Mouse (Mus musculus) lung, postnatal 0 days (tissue): ENCODE data around the gene Fasn. TPM values are rescaled to one million over a fixed set of nuclear protein-coding genes. Genes with fewer than 3 reads are reported as not detected.

ENCODE experiments used
- ATAC-seq: fragments of 200-750 bp; cut with Nextera tagmentation; 2 replicates; pipeline ENCODE4 v1.8.0; 2017; ENCODE audit warnings: moderate library complexity
- DNase-seq: peaks from one replicate; pipeline ENCODE4 v3.0.0-alpha.2; 2016; ENCODE audit warnings: low spot score
- H3K27ac ChIP-seq: fragments of 300-500 bp; sonication (generic); 2 replicates; pipeline ENCODE4 v1.5.1; 2014; ENCODE audit warnings: antibody characterized with exemption, mild to moderate bottlenecking, low read length, mixed read lengths
- H3K27me3 ChIP-seq: fragments of 300-500 bp; sonication (generic); replicated peaks from 2 replicates; pipeline ENCODE4 v1.6.1; 2014; ENCODE audit warnings: low read length, mixed read lengths; ENCODE audit not compliant: insufficient read depth
- H3K36me3 ChIP-seq: fragments of 300-500 bp; sonication (generic); 2 replicates; pipeline ENCODE4 v1.6.1; 2014; ENCODE audit warnings: low read length, mixed read lengths; ENCODE audit not compliant: insufficient read depth
- H3K4me1 ChIP-seq: fragments of 300-500 bp; sonication (generic); 2 replicates; pipeline ENCODE4 v1.6.1; 2014; ENCODE audit warnings: antibody characterized with exemption, low read depth, low read length, mixed read lengths; ENCODE audit not compliant: insufficient read depth
- H3K4me2 ChIP-seq: fragments of 300-500 bp; sonication (generic); replicated peaks from 2 replicates; pipeline ENCODE4 v1.6.1; 2014; ENCODE audit warnings: low read depth, mild to moderate bottlenecking, low read length, moderate library complexity, mixed read lengths
- H3K4me3 ChIP-seq: fragments of 300-500 bp; sonication (generic); 2 replicates; pipeline ENCODE4 v1.5.1; 2014; ENCODE audit warnings: low read depth, low read length
- H3K9ac ChIP-seq: fragments of 300-500 bp; sonication (generic); replicated peaks from 2 replicates; pipeline ENCODE4 v1.6.1; 2014; ENCODE audit warnings: low read depth, mild to moderate bottlenecking
- H3K9me3 ChIP-seq: fragments of 300-500 bp; sonication (generic); 2 replicates; pipeline ENCODE4 v1.6.1; 2016; ENCODE audit warnings: low read length, mixed read lengths
- CTCF ChIP-seq: IDR thresholded peaks from 2 replicates; pipeline ENCODE4 v1.5.1; 2016; ENCODE audit warnings: antibody characterized with exemption, mild to moderate bottlenecking
- EP300 ChIP-seq: IDR thresholded peaks from 2 replicates; pipeline ENCODE4 v1.6.1; 2016; ENCODE audit warnings: antibody characterized with exemption, mild to moderate bottlenecking, control low read depth
- WGBS: fragments of 180-500 bp; shearing (Covaris S2); extraction: QIAGEN DNeasy Blood & Tissue Kit; methylation state at CpG from one replicate; pipeline ENCODE4 v1.1.7; 2014; 5-methylcytosine and 5-hydroxymethylcytosine counted together
- polyA plus RNA-seq: library from polyadenylated mRNA; unstranded; fragments of >200 nt; fragmentation: Nextera tagmentation; extraction: Ambion mirVana; gene quantifications from 2 replicates; pipeline ENCODE4 v1.2.1, GENCODE M21; 2015

Fasn gene
- polyA plus RNA-seq, 1 experiment from 2014 or later = 63.8 TPM

DNA sequence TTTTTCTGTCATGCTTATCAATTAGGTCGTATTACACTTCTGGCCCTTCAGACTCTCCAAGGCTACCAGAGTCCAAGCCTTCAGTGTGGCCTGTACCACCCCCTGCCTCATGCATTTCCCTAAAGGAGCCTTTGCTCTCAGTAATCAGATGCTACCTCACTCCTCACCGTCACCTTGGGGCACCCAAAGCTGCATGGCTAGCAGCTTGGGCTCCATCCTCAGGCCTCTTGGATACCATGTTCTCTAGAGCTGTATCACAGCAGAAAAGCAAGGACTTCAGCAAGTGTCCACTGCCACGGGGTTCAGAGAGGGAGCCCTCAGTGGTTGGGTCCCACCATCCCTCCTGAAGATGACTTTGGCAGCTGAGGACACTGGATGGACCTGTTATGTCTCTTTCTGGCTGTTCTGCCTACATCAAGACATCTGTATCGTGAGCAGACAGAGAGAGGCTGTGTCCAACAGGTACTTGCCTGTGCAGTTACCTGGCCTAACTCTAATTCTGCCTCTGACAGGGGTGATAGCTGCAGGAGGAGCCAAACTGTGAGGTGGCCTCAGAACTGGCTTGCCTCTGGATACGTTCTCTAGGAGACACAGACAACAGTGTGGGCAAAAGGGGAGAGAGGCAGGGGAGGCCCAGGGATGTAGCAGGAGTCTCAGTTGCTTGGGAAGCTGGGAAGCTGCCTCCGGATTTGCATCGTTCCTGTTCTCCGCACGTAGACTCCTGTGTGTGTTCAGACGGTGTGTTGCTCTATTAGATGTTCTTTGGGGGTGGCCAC, 5.6 kb upstream of the Fasn start:
- H3K9me3 ChIP-seq = no peaks in the 10 kb centered on the region
- H3K36me3 ChIP-seq = no peaks in the 10 kb centered on the region
- ATAC-seq (no peak), DNase-seq (no peak)
- H3K4me3 ChIP-seq = no peak overlapping the region
- H3K27ac ChIP-seq = no peak overlapping the region
- no peaks in the 10 kb centered on the region for H3K27me3 ChIP-seq
- 83% methylated on average over 10 of the region's 10 CpGs for WGBS
- no peak overlapping the region for H3K4me2 ChIP-seq
- no peak overlapping the region for H3K9ac ChIP-seq
- no peak for TF ChIP-seq CTCF
- TF ChIP-seq EP300 = no peak
- H3K4me1 ChIP-seq = peaks cover 7% of the 10 kb centered on the region

DNA sequence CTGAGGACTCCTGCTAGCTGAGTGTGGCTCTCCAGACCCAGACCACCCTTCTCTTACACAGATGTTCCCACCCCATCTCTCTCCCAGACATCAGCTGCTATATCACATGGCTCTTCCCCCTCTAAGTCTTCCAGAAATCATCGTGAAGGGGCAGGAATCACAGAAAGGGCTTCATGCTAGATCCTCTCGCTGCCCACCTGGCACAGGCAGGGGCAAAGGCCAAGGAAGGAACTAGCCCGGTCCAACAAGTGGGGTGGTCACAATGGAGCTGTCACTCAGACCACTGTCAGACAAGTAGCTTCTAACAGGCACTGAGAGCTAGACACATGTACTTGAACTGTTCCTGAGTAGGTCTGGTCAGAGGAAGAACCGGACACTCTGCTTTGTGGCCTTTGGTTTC, 4.1 kb upstream of the Fasn start:
- Histone ChIP-seq H3K27me3 (no peaks in the 10 kb centered on the region), H3K9me3 (no peaks in the 10 kb centered on the region), H3K36me3 (no peaks in the 10 kb centered on the region), H3K27ac (no peak overlapping the region), H3K9ac (no peak overlapping the region), H3K4me1 (peaks cover 11% of the 10 kb centered on the region), H3K4me2 (no peak overlapping the region), H3K4me3 (no peak overlapping the region)
- no peak for DNase-seq
- 67% methylated on average over 4 of the region's 4 CpGs for WGBS
- ATAC-seq = no peak
- TF ChIP-seq EP300 (no peak), CTCF (no peak)

DNA sequence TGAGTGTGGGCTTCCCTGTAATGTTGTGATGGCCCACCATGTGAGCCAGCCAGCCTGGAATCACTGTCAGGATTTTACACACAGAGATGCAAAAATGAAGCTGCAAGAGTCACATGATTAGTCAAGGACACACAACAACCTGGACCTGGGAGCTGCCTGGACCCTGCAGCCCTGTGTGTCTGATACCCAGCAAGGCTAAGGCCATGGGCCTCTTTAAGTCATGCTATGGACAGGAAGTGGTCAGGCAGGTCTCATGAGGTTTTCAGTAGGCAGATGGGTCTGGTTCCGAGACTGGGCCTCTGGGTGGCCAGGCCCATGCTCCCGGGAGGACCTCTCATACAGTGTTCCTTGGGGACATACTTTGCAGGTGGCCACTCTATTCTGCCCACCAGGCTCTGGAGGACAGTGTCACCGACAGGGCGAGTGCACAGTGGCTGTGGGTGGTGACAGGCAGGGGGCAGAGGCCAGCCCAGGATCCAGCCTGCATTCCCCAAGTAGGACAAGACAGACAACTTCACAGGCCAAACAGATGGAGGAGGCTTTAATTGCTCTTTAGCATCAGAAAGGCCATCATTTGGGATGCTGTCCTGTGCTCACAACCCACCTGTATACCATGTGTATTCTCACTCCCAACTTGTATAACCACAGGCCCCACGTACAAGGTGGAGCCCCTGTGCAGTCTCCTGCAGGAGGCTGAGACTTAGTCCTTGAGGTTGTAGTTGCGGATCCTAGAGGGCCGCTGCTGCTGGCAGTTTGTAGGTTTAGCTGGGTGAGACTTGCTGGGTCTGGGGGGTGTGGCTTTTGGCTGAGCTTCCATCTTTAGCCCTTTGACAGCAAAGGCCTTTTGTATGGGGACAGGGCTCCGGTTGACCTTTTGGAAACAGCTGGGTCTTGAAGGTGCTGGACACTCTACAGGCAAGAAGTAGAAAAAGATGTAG, 1.9 kb upstream of the Fasn start:
- Histone ChIP-seq H3K4me1 (peaks cover 17% of the 10 kb centered on the region), H3K9ac (no peak overlapping the region), H3K27ac (no peak overlapping the region), H3K27me3 (no peaks in the 10 kb centered on the region), H3K9me3 (no peaks in the 10 kb centered on the region), H3K4me3 (no peak overlapping the region), H3K4me2 (no peak overlapping the region), H3K36me3 (0 out of 2 replicates have a peak, but pooled peaks cover 1% of the 10 kb centered on the region)
- ATAC-seq (no peak), DNase-seq (no peak)
- 85% methylated on average over 8 of the region's 8 CpGs for WGBS
- TF ChIP-seq CTCF (no peak), EP300 (no peak)

DNA sequence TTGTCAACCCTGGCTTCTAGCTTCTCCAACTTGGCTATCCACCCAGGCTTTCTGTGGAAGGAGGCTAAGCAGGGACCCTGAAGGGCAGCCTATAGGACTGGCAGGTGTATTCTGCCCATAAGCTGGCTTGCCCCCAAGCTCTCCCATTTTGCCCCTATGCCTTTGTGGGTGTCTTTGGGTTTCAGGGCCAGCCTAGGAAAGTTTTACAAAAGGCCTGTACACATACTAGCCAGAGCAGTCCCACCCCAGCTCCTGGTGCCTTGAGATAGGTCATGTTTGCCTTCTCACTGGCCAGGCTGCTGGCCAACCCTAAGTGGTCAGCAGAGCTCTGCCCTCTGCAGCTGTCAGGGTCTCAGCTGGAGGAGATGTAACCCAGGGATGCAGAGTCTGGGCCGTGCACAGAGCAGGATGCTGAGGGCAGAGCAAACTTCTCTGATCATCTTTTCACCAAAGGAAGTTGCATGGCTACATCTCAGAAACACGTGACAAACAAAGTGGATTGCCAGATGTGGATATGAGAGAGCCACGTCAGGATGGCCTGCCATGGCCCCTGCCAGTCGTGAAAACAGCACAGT, 1.0 kb upstream of the Fasn start:
- TF ChIP-seq EP300 = no peak
- no peak for TF ChIP-seq CTCF
- Histone ChIP-seq H3K4me1 (peaks cover 17% of the 10 kb centered on the region), H3K4me3 (no peak overlapping the region), H3K4me2 (peak overlapping the region; percentile 89), H3K27me3 (no peaks in the 10 kb centered on the region), H3K36me3 (0 out of 2 replicates have a peak, but pooled peaks cover 3% of the 10 kb centered on the region), H3K9me3 (no peaks in the 10 kb centered on the region), H3K9ac (no peak overlapping the region; the same call in 1 of the 2 replicates), H3K27ac (peak overlapping the region; percentile 87)
- no peak for DNase-seq
- ATAC-seq = no peak
- 40% methylated on average over 4 of the region's 4 CpGs for WGBS

DNA sequence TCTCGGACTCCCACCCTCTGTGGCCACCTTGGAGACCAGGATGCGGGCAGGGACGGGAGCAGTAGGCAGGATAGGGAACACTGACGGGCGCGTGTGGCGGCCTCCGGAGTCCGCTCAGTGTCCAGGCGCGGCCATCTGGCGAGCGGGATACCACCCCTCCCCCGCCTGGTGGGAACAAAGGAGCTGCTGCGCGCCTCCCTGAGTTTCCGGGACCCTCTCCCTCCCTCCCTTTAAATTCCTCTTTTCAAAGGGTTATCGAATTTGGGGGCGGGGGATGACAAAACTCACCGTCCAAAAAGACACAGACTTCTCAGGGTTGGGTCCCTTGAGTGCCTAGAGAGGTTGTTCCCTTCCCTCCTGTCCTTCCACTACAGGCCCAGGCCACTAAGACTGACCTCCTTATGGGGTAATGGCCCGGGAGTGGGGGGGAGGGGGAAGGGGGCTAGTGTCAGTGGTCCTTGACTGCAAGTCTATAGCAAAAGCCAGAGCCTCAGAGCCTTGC, 491 bp upstream of the Fasn start:
- Histone ChIP-seq H3K4me3 (peak overlapping the region; percentile 74), H3K9me3 (no peaks in the 10 kb centered on the region), H3K4me1 (peaks cover 17% of the 10 kb centered on the region), H3K9ac (no peak overlapping the region; the same call in 1 of the 2 replicates), H3K27ac (peak overlapping the region; percentile 87), H3K4me2 (peak overlapping the region; percentile 89), H3K27me3 (no peaks in the 10 kb centered on the region), H3K36me3 (peaks cover 6% of the 10 kb centered on the region; the same call in 1 of the 2 replicates)
- no peak for DNase-seq
- ATAC-seq = no peak
- WGBS = under 1% methylated on average over 17 of the region's 21 CpGs
- TF ChIP-seq CTCF = no peak
- no peak for TF ChIP-seq EP300

DNA sequence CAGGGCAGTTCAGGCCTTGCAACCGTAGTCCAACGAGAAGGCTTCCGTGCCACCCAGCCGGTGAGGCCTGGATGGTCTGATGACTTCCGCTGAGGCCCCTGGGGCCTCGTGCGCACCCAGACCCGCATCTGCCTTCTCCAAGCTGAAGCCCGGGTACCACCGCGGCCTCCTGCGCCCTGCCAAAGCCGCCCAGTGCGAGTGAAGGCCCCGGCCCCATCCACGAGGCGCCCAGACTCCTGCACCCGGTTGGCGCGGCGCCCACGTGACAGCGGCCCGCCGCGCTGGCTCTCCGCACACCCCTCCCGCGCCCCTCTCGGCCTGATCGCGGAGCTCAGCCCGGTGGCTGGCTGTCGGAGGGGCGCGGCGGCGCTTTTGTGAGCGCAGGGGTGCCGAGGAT, 798 bp downstream of the Fasn start:
- Histone ChIP-seq H3K36me3 (peaks cover 15% of the 10 kb centered on the region), H3K4me1 (peaks cover 17% of the 10 kb centered on the region), H3K4me2 (peak overlapping the region; percentile 89), H3K9me3 (no peaks in the 10 kb centered on the region), H3K27ac (peak overlapping the region; percentile 87), H3K4me3 (peak overlapping the region; percentile 74), H3K27me3 (no peaks in the 10 kb centered on the region), H3K9ac (peak overlapping the region; percentile 70)
- TF ChIP-seq CTCF (no peak), EP300 (no peak)
- ATAC-seq (peak; percentile 36), DNase-seq (peak; percentile 72)
- 0% methylated on average over 40 of the region's 40 CpGs for WGBS
